Mouse (Mus musculus) MEL (cell line): Measurements from ENCODE around the gene Cd52.

Source experiments
- CHD2 ChIP-seq: IDR thresholded peaks from 2 replicates; pipeline ENCODE4 v1.6.1; 2011; ENCODE audit warnings: low read length, improper control_type of control experiment
- CTCF ChIP-seq, 3 experiments: IDR thresholded peaks in 2 of 3; conservative IDR thresholded peaks in 1 of 3; 2 replicates each; pipeline ENCODE4 v1.5.1; 2011 to 2012; ENCODE audit warnings: low read length in 3 of 3, low read depth in 2 of 3, mild to moderate bottlenecking in 2 of 3, improper control_type of control experiment in 1 of 3, inconsistent platforms in 1 of 3, mixed read lengths in 1 of 3, moderate library complexity in 1 of 3; ENCODE audit not compliant: control insufficient read depth in 1 of 3, insufficient read depth in 1 of 3, poor library complexity in 1 of 3, severe bottlenecking in 1 of 3
- GATA1 ChIP-seq: IDR thresholded peaks from 2 replicates; pipeline ENCODE4 v1.6.1; 2011; ENCODE audit warnings: low read depth, low read length, improper control_type of control experiment
- KAT2A ChIP-seq: conservative IDR thresholded peaks from 2 replicates; pipeline ENCODE4 v1.6.1; 2012; ENCODE audit warnings: low read depth, low read length, improper control_type of control experiment, inconsistent platforms
- MAFK ChIP-seq: IDR thresholded peaks from 2 replicates; pipeline ENCODE4 v1.6.1; 2011; ENCODE audit warnings: low read depth, mild to moderate bottlenecking, low read length, improper control_type of control experiment, borderline replicate concordance
- MAX ChIP-seq: IDR thresholded peaks from 2 replicates; pipeline ENCODE4 v1.6.1; 2011; ENCODE audit warnings: low read length, improper control_type of control experiment
- MYB ChIP-seq: IDR thresholded peaks from 2 replicates; pipeline ENCODE4 v1.6.1; 2011; ENCODE audit warnings: mild to moderate bottlenecking, low read depth, low read length, improper control_type of control experiment
- NRF1 ChIP-seq: IDR thresholded peaks from 2 replicates; pipeline ENCODE4 v1.6.1; 2014; ENCODE audit warnings: low read depth, mild to moderate bottlenecking, inconsistent platforms, low read length, improper control_type of control experiment, moderate library complexity; ENCODE audit not compliant: poor library complexity, insufficient read depth, severe bottlenecking
- POLR2A ChIP-seq, 2 experiments: IDR thresholded peaks; 2 replicates each; pipeline ENCODE4 v1.6.1; 2011 to 2012; ENCODE audit warnings: low read length in 2 of 2, mild to moderate bottlenecking in 2 of 2, control low read depth in 1 of 2, improper control_type of control experiment in 1 of 2, low read depth in 1 of 2, moderate library complexity in 1 of 2; ENCODE audit not compliant: control insufficient read depth in 1 of 2, insufficient read depth in 1 of 2, poor library complexity in 1 of 2
- SIN3A ChIP-seq: IDR thresholded peaks from 2 replicates; pipeline ENCODE4 v1.6.1; 2012; ENCODE audit warnings: low read length, improper control_type of control experiment, inconsistent platforms
- UBTF ChIP-seq: IDR thresholded peaks from 2 replicates; pipeline ENCODE4 v1.6.1; 2012; ENCODE audit warnings: low read depth, mild to moderate bottlenecking, inconsistent platforms, low read length, improper control_type of control experiment, moderate library complexity, borderline replicate concordance; ENCODE audit not compliant: insufficient read depth
- USF1 ChIP-seq: IDR thresholded peaks from 2 replicates; pipeline ENCODE4 v1.6.1; 2014; ENCODE audit warnings: low read depth, mild to moderate bottlenecking, inconsistent platforms, low read length, improper control_type of control experiment, moderate library complexity
- ZNF384 ChIP-seq: IDR thresholded peaks from 2 replicates; pipeline ENCODE4 v1.6.1; 2012; ENCODE audit warnings: low read depth, mild to moderate bottlenecking, inconsistent platforms, low read length, improper control_type of control experiment

DNA sequence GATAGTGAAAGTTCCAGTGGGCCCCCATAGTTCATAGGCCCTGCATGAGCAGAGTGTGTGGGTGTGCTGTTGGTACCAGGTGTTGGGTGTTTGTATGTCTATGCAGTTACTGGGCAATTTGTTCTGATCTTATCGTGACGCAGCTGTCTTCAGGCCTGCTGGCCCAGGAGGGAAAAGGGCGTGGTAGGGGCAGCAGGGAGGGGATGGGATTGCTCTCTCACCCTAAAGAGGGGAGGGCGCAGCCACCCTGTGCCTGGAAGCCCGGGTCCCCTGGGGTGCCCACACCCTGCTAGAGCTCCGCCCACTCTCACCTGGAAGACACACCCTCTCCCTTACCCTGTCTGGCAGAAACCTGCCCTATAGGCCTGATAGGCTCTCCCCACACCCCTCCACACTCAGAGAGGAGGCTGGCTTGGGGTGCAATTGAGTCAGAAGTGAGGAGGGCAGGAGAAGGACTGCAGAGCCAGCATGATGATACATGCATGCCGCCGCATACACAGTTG lies 32.9 kb downstream of the Cd52 start:
- TF ChIP-seq CHD2 (no peak), POLR2A (IDR thresholded peaks at IDR 0.05; ENCODE audit: control insufficient read depth in 1 of 2, insufficient read depth in 1 of 2, low read depth in 1 of 2, low read length in 2 of 2, poor library complexity in 1 of 2) (no peak), MAX (no peak), NRF1 (no peak), KAT2A (no peak), SIN3A (no peak), MYB (no peak), CTCF (IDR thresholded peaks at IDR 0.05 in 2 of 3, conservative IDR thresholded peaks at IDR 0.05 in 1 of 3; ENCODE audit: control insufficient read depth in 1 of 3, insufficient read depth in 1 of 3, low read depth in 2 of 3, low read length in 3 of 3, poor library complexity in 1 of 3, severe bottlenecking in 1 of 3) (no peak), GATA1 (0 out of 2 replicates have a peak, but pooled peaks have one; percentile 13), UBTF (no peak), ZNF384 (no peak), MAFK (no peak), USF1 (no peak)
